Mouse (Mus musculus) urinary bladder, adult 2 months (tissue): ENCODE data around the gene Csf1. TPM values are rescaled to one million over a fixed set of nuclear protein-coding genes. Genes with fewer than 3 reads are reported as not detected.

Experiments
- DNase-seq: peaks from one replicate; pipeline ENCODE4 v3.0.0; 2022; ENCODE audit warnings: low spot score
- polyA plus RNA-seq: library from polyadenylated mRNA; depleted of rRNA; stranded (reverse); fragments of >200 nt; gene quantifications from 2 replicates; pipeline ENCODE4 v1.2.3, GENCODE M21; 2012

The Csf1 gene
- polyA plus RNA-seq, 1 experiment: 33.2 TPM

DNA sequence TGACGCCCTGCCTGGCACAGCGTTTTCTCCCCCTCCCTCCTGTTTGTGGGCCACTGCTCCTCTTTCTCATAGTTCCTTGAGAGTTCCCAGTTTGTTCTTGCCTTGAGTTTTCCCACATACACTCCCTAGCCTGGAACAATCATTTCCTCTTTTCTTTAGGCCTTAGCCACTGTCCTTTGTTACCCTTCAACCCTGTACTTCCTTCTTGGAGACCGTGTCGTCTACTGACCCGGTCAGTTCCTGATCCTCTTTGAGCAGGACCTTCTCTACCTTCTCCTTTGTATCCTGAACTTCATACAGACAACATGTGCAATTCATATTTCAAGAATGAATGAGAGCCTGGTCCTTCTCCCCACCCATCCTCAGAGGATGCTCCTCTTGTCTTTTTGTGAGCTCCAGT, 21.0 kb upstream of the Csf1 start:
- DNase-seq: no peak

DNA sequence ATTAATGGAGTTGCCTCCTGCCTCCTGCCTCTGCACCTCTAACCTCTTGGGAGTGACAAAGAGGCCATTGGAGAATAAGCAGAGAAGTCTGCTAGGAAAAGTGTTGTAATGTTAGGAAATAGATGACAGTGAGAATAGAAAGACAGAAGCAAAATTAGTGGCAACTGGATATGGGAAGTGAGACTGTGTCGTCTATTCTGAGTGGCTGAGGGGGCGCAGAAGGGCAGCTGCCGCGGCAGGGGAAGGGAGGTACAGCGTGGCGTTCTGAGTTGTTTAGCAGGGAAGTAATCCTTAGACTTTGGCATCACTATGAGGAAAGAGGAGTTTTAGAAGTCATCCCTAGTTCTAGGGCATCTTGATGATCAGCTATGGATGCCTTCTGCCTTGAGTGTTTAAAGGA, 17.7 kb upstream of the Csf1 start:
- no peak for DNase-seq

DNA sequence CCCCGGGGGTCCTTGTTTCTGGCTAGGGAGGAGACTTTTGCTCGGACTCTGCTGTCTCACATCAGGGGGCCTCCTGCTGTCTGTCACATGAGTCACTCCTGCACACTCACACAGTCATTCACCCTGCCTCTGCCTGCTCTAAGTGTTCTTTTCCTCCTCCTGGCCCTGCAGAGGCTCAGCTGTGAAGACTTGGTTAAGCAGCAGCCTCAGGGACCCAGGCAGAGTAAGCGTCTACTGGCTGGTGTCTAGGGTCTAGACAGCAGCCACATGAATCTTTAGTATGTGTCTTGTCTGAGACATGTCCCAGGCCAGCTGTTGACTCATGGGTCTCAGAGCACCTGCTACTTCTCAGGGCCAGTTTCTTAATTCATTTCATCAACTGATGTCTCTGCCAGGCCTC, 16.0 kb upstream of the Csf1 start:
- DNase-seq: no peak

DNA sequence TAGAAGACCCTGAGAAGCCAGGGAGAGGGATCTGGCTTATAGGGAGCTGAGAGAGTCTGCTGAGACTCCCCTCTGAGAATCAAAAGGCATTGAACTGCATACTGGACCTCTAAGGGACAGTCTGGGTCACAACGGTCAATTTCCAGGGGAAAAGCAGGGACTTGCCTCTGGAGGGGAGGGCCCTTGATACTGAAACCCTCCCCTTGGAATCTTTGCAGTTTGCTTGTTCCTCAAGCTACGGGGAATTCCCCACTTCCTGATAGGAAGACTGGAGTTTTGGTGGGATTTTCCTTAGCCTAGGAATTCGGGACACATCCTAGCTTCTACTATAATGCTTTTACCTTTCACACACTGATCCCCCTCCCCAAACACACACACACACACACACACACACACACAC, 15.5 kb upstream of the Csf1 start:
- no peak for DNase-seq

DNA sequence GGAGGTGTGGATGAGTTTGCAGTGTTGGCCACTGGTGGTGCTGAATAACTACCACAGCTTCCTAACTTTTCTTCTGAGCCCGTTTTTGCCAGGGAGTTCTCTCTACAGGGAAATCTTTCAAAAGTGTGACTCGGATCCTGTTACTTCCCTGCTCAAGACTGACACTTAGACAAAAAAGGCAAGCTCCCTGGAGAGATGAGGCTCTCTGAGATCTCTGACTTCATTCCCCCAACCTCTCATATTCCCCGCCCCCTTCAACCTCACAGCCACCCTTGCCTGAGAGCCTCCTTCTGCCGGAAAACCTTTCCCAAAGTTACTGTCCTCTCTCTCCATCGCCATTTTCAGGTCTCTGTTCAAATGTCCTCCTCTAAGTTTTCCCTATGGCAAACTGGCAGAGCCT, 14.8 kb upstream of the Csf1 start:
- DNase-seq: no peak

DNA sequence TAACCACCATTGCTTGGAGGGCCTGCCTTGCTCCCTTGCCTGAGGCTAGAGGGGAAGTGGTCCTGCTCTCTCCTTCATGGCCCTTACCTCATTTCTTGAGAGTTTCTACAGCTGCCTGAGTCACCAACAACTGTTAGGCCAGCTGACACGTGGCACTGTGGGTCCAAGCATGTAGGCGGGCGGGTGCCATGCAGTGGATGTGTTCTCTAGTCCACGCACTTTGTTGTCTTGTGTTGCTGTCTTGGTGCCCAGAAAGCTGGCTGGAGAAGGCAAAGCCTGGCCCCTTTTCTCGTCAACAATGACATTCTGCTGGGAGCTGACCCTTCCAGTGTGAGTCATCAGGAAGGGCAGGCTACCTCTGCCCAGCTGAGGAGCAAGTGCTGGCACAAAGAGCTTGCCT, 12.6 kb upstream of the Csf1 start:
- DNase-seq: no peak

DNA sequence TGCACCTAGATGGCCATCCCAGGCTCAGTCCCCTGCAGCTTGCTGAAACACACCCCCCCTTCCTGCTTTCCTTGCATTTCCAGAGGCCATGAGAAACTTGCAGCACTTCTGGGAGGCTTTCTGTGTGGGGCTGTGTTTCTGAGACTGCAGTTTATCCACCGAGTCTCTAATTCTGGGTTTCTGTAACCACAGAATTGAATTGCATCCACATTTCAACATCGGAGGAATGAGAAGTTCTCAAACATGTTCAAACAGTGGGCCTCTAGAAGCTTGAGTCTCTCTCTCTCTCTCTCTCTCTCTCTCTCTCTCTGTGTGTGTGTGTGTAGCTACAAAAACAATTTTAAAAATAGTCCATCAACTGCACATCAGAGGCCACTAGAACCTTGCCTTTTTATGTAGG, 9.4 kb upstream of the Csf1 start:
- DNase-seq: no peak

DNA sequence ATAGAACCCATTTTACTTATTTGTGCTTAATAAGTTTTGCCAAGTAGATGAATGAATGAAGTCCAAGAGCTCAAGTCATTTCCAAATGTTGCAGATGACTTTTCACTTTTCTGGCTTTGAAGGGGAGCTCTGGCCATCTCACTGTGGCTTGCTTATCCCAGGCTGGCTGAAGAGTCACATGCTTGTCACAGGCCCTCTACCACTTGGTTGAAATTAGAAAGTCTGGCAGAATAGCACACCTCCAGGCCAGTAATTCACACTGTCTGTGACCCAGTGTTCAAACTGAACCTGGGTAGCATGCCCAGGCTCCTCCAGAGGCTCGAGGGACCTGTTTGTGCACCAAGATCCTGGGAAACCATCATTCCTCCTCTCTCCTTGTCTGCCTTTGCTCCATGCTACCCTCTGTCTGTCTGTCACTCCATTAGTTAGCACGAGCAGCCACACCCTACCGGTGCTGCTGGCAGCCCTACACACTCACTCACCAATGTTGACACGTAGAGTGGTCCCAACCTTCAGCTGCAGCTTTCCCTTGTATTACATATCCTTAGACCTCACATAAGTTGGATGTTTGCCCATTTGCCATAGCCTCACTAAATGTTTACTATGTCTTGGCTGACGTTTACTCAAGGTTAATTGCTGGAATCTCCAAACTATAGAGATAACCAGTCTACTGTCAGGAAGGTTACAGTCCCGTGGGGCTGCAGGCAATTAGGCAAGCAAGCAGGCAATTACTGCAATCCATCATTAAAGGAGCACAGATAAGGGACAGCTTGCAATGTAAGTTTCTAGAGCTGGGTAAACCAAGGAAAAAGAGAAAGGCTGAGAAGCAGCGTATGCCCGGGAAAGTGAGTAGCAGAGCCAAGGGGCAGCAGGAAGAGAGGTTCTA, 8.1 kb upstream of the Csf1 start:
- no peak for DNase-seq

DNA sequence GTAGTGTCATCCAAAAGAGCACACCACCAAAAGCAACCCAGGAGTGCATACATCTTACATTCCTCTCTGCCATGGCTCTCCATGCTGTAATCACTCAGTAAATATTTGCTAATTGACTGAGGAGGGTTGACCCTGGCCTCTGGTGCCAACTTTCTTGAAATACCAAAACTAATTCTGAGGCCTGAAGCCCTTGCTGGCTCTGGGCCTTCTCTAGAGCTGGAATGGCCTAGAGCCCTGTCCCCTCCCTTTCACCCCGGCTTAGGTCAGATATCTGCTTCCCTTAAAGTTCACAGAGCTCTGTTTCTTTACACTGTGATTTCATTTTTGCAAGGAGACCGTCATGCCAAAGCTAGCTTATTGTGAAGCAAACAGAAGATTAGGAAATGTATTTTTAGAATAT, 6.5 kb upstream of the Csf1 start:
- no peak for DNase-seq

DNA sequence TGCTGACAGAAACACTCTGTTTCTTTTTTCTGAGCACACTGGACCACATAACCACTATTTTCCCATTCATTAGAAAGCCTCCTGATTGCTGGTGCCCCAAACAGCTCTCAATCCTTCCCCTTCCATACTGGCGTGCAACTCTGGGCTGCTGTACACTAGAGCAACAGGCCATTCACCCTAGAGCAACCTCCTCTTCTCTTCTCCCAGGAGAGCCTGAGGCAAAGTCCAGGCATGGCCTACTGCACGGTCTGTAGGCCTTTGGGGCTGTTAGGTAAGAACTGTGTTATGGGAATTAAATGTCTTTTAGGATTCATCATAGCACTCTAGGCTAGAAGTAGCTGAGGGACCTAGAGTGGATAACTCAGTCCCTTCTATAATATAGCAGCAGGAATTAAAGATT, 5.7 kb upstream of the Csf1 start:
- no peak for DNase-seq

DNA sequence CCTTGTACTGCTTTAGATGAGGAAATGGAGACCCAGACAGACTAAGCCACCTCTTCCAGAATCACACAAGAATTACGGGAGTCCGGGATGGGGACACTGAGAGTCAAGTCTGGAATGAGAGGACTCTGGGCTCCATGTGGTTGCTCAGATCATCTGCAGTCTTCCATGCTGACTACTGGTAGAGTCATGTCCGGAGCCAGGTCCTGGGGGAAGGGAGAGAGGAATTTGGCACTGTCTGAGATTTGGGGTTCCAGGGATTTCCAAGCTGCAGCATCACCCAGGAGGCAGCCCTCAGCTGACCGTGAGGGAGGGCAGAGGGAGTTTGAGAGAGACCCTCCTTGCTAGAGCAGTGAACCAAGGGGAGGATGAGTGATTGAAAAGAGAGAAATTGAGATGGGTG, 3.3 kb upstream of the Csf1 start:
- no peak for DNase-seq

DNA sequence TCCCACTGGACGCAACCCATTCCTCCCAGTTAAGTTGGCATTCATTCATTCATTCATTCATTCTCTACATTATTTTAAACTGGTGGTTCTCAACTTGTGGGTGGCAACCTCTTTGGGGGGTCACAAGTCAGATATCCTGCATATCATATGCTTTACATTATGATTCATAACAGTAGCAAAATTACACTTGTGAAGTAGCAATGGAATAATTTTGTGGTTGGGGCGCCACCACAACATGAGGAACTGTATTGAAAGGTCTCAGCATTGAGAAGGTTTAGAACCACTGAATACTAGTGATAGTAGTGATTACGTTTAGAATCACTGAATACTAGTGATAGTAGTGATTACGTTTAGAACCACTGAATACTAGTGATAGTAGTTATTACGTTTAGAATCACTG, 1.2 kb upstream of the Csf1 start:
- no peak for DNase-seq

DNA sequence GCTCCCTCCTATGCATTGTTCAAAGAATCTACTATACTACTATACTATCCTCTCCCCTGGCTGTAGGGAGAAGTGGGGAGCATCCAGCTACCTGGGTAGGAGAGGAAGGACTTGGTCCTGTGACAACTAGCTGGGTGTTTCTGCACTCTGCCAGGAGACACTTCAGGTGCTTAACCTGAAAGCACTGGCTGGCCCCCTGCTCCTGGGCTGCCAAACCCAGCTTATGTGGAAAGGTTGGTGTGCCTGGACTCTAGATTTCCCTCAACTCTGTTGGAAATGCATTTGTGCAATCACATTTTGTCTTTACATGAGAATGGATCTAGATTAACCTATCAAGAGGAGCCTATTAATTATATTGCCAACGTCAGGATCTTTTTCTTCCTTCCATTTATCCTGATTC, 502 bp upstream of the Csf1 start:
- DNase-seq: no peak

DNA sequence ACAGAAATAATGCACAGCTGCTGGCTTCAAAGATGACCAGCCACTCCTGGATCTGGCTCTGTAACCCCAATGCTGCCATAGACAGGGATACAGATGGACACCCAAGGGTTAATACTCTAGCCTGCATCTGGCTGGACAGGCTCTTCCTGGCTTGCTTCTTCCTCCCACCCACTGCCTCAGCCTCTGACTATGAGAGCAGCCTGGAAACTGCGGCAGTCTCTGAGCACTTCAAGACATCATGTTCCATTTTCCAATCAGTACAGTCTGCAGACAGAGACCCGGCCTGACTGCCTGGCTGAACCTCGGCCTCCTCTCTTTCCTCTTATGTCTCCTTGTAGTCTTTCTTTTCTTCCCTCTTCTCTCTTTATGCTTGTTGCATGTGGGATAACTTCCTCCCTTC, 1.6 kb downstream of the Csf1 start:
- DNase-seq: no peak

DNA sequence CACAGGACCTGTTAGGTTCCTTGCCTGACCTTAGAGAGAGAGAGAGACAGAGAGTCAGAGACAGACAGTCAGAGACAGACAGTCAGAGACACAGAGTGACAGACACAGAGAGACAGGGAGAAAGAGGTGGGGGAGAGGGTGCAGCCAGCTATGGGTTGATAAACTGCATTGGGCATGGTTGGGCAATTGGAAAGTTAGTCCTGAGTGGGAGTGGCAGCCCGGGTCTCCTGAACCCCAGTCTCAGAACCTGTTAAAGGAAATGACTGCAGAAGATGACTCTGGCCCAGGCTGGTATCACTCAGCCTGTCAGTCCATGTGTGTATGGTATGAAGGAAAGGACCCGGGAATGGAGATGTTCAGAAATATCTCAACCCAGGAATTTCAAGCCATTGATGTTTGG, 2.1 kb downstream of the Csf1 start:
- DNase-seq: no peak

DNA sequence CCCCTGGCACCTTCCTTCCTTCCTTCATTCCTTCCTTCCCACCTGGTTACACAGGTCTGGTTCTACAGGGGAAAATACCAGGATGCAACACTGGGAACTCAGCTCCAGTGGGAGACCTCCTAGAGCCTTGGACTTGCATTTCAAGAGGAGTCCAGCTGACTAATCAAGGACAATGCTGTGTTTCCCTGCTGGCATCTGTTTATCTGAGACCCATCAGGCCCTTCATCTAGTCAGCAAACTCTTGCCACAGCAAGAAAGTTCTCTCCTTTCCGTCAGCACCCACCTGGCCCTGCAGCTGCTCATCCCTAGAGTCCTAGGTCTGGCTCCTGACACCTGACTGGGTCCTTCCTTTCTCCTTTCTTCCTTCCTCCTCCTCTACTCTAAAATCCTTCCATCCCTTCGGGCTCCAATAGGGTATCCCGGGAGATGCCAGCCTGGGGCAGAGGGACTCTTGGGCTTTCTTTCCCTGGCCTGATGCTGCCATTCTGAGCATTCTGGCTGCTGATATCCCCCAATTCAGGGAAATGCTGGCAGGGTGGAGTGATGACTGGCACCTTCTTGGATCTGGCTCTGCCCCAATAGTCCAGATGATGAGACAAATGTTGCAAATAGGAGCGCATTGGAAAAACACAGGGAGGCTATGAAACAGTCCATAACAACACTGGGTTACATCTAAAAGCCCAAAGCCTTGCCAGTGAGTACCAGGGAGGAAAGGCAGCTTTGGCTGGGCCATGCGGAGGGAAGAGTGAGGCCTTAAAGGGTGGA, 2.7 kb downstream of the Csf1 start:
- no peak for DNase-seq

DNA sequence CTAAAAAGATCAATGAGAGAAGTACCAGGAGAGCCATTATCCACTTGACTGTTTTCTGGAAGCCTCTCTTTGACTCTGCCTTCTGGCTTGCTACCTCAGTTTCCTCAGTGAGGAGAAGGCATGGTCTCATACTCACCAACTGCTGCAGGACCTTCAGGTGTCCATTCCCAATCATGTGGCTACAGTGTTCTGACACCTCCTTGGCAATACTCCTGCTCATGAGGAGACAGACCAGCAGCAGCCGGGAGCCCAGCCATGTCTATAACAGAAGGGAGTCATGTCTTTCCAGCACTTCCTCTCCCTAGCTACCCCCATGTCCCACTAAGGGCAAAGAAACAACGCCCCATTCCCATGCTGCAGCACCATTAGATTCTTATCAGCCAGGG, 3.8 kb downstream of the Csf1 start:
- no peak for DNase-seq

DNA sequence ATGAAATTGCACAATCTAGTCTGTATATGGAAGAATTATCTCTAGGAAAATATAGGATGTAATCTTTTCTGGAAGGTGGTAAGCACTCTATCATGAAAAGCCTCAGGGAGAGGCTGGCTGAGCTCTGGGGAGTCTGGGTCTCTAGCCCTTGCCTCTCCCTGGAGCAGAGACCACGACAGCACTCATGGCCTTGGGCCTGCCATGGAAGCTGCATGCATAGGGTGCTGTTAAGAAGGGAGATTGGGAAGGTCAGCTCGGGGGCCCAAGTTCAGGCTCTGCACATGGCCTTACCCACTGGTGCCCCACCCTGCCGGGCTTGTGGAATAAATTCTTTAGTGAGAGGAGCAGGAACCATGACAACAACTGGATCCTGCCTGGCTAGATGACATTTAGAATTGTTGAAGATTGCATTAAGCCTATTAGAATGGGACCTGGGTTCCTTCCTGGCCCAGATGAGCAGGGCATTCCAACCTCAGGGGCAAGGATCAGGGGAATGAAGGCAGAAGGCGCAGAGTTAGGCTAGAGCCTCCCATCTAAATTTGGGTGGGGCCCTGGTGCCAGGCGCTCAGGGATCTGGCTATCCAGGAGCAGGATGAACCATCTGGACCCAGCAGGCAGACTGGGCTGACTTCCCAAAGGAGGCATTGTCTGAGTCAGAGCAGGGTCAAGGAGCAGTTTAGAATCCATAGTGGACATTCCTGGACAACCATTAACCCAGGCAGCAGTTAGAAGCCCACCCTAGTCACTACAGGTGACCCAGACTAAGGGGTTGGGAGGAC, 4.4 kb downstream of the Csf1 start:
- DNase-seq: no peak

DNA sequence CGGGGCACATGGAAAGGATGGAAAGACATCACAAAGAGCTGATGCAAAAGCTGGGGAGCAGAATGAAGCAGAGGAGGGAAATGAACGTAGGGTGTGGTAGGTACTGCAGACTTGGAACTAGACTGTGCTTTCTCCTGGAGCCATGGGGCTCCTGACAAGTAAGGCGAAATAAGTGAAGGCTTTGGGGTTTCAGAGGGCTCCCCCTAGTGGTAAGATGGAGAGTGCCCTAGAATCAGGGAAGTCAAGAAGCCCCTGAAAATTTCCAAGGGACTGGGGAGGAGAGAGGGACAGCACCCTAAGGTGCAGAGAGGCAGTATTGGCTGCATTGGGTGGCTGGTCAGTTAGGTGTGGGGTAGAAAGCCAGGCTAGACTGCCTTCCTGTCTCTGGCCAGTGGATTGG, 5.6 kb downstream of the Csf1 start:
- no peak for DNase-seq

DNA sequence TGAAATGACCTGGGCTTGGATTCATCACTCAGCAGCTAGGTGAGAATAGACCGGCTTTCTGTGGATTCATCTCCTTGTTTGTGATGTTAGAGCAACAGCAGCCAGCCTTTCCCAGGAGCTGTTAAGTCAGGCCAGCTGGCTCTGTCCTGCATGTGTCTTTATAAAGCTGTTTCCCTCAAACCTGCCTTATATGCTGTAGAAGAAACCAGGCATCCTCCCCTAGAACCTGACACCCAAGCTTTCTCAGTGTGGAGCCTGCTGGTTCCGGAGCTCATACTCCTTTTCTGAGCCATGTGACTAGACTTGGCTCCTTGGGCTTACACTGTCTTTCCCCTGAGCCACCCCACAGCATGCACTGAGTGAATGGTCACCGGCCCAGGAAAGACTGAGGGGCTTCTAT, 8.7 kb downstream of the Csf1 start:
- no peak for DNase-seq

DNA sequence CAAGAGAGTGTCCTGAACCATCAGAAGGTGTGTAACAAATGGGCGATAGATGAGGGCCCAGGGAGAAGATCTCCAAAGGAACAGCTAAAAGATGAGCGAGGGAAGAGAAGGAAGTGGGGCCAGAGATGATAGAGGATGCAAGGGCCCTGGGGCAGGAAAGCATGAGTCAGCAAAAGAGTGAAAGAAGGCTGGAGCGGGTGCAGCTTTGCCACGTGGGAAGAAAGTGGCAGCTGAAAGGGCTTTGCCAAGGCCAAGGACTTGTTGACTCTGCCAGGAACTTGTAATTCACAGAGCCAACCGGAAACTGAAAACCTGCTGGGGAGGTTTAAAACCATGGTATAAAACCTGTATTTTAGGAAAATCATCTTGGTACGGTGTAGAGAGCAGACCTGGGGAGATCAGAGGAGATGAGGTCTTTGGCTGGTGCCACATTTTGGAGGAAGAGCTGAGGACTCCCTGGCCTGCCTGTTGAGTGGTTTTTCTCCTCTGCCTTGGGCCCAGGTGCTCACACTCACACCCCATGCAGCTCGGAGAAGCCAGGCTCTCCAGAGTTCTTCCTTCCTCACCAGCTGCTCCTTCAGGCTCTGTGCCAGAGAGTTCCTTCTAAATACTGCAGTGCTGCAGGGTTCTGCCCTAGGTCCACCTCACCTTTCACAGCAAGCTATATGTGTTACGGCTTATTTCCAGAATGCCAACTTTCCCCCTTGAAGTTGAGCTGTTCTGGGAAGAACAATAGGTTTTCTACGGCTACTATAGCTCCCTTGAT, 9.3 kb downstream of the Csf1 start:
- peak; percentile 19 for DNase-seq

DNA sequence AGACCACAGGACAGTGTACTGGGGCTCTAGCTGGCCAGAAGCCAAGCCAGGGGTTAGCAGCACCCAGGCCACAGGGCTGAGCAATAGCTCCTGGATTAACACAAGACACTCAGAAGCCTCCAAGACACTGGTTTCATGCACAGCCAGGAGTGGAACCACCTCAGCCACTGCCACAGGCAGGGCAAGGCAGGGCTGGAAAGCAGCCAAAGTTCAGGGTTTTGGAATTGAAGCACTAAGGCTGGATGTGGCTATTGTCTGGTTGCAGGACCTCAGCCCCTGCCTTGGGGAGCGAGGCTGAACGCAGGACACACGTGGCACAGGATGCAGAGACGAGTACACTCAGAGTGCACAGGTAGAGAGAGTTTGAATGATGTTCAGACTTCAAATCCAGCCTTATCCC, 10.8 kb downstream of the Csf1 start:
- peak; percentile 15 for DNase-seq
